Mouse (Mus musculus): ENCODE results near the gene Gria1. TPM values are rescaled to one million over a fixed set of nuclear protein-coding genes. Genes with fewer than 3 reads are reported as not detected.
A peak's percentile ranks its signal among the peaks of the same experiment; 100 is the strongest.

Gria1 gene
- total and polyA plus RNA-seq, 2 experiments from 2014 or later: 61.8 to 76.1 TPM

- Histone ChIP-seq H3K36me3 (ENCODE audit: insufficient read depth, low read length) (no peaks in the 10 kb centered on the region), H3K4me1 (ENCODE audit: insufficient read depth, low read length) (peaks cover 3% of the 10 kb centered on the region), H3K27ac (ENCODE audit: low read depth, low read length) (no peak overlapping the region), H3K9ac (replicated peaks; ENCODE audit: low read length, poor library complexity, severe bottlenecking) (no peak overlapping the region), H3K4me2 (ENCODE audit: low read depth, low read length, poor library complexity, severe bottlenecking) (no peak overlapping the region), H3K4me3 (ENCODE audit: low read depth, low read length) (no peak overlapping the region), H3K9me3 (ENCODE audit: low read length) (no peaks in the 10 kb centered on the region), H3K27me3 (ENCODE audit: insufficient read depth, low read length) (0 out of 2 replicates have a peak, but pooled peaks cover 2% of the 10 kb centered on the region)
- 90% methylated on average over 8 of the region's 8 CpGs for WGBS
- no peak for ATAC-seq (ENCODE audit: low FRiP score)
- DNase-seq (ENCODE audit: low spot score): no peak
- TF ChIP-seq CTCF (IDR thresholded peaks at IDR 0.05): no peak
These were observed 148.9 kb downstream of the Gria1 start for GRCm38 (mm10) chr11:57160076-57160475.

- no peaks in the 10 kb centered on the region for H3K36me3 ChIP-seq (ENCODE audit: insufficient read depth, low read length)
- no peak for TF ChIP-seq CTCF (IDR thresholded peaks at IDR 0.05)
- H3K4me3 ChIP-seq (ENCODE audit: low read depth, low read length): no peak overlapping the region
- no peaks in the 10 kb centered on the region for H3K4me1 ChIP-seq (ENCODE audit: insufficient read depth, low read length)
- H3K9ac ChIP-seq (replicated peaks; ENCODE audit: low read length, poor library complexity, severe bottlenecking): no peak overlapping the region
- H3K9me3 ChIP-seq (ENCODE audit: low read length): no peaks in the 10 kb centered on the region
- no peak overlapping the region for H3K4me2 ChIP-seq (ENCODE audit: low read depth, low read length, poor library complexity, severe bottlenecking)
- no peak for ATAC-seq (ENCODE audit: low FRiP score)
- 85% methylated on average over 6 of the region's 6 CpGs for WGBS
- DNase-seq (ENCODE audit: low spot score): no peak
- no peak overlapping the region for H3K27ac ChIP-seq (ENCODE audit: low read depth, low read length)
- no peaks in the 10 kb centered on the region for H3K27me3 ChIP-seq (ENCODE audit: insufficient read depth, low read length)
These were observed 151.7 kb downstream of the Gria1 start for GRCm38 (mm10) chr11:57162931-57163330.

GRCm38 (mm10) chr11:57170058-57170457 is 158.9 kb downstream of the Gria1 start:
- H3K4me2 ChIP-seq (ENCODE audit: low read depth, low read length, poor library complexity, severe bottlenecking): no peak overlapping the region
- no peaks in the 10 kb centered on the region for H3K4me1 ChIP-seq (ENCODE audit: insufficient read depth, low read length)
- WGBS: 68% methylated on average over 6 of the region's 6 CpGs
- ATAC-seq (ENCODE audit: low FRiP score) (no peak), DNase-seq (ENCODE audit: low spot score) (no peak)
- H3K27me3 ChIP-seq (ENCODE audit: insufficient read depth, low read length): no peaks in the 10 kb centered on the region
- TF ChIP-seq CTCF (IDR thresholded peaks at IDR 0.05): no peak
- H3K9ac ChIP-seq (replicated peaks; ENCODE audit: low read length, poor library complexity, severe bottlenecking): no peak overlapping the region
- H3K9me3 ChIP-seq (ENCODE audit: low read length): no peaks in the 10 kb centered on the region
- H3K4me3 ChIP-seq (ENCODE audit: low read depth, low read length): no peak overlapping the region
- no peaks in the 10 kb centered on the region for H3K36me3 ChIP-seq (ENCODE audit: insufficient read depth, low read length)
- no peak overlapping the region for H3K27ac ChIP-seq (ENCODE audit: low read depth, low read length)

DNA sequence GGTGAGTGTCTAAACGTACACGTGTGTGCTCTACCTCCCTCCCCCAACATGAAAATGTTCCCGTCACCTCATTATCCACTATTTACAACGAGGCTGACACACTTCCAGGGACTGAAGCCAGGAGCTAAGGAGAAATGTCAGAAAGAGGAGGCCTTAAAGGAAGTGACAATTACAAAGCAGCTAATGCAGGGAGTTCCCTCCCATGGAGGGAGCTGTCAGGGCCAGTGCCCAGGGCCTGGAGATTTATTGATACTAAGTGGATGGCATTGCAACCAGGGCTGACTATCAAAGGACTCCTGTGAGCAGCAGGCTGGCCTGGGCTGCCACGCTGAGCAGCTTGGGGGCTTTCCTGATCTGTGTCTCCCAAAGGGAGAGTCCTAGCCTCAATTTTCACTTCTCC is 163.0 kb downstream of the Gria1 start:
- 66% methylated on average over 5 of the region's 5 CpGs for WGBS
- no peak overlapping the region for H3K4me3 ChIP-seq (ENCODE audit: low read depth, low read length)
- no peaks in the 10 kb centered on the region for H3K9me3 ChIP-seq (ENCODE audit: low read length)
- H3K4me2 ChIP-seq (ENCODE audit: low read depth, low read length, poor library complexity, severe bottlenecking): no peak overlapping the region
- no peaks in the 10 kb centered on the region for H3K27me3 ChIP-seq (ENCODE audit: insufficient read depth, low read length)
- ATAC-seq (ENCODE audit: low FRiP score) (no peak), DNase-seq (ENCODE audit: low spot score) (no peak)
- no peaks in the 10 kb centered on the region for H3K4me1 ChIP-seq (ENCODE audit: insufficient read depth, low read length)
- H3K36me3 ChIP-seq (ENCODE audit: insufficient read depth, low read length): no peaks in the 10 kb centered on the region
- no peak overlapping the region for H3K27ac ChIP-seq (ENCODE audit: low read depth, low read length)
- TF ChIP-seq CTCF (IDR thresholded peaks at IDR 0.05): no peak
- H3K9ac ChIP-seq (replicated peaks; ENCODE audit: low read length, poor library complexity, severe bottlenecking): no peak overlapping the region

DNA sequence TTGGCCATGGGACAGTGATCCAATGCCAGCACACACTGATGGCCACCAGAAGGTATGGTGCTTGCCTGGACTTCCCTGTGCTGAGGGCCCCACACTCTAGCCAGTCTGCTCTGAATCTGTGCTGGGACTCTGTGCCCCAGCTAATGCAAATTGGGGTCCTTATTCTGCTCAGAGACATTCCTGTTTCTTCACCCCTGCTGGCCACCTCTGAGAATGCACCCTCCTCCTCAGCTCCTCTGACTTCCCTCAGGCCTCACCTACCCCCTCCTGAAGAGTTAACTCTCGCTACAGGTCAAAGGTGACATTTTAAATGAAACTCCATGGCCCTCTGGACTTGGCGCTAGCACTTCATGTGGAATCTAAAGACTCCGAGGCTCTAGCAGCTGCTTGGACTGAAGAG is 165.4 kb downstream of the Gria1 start:
- Histone ChIP-seq H3K27me3 (ENCODE audit: insufficient read depth, low read length) (no peaks in the 10 kb centered on the region), H3K27ac (ENCODE audit: low read depth, low read length) (no peak overlapping the region), H3K9ac (replicated peaks; ENCODE audit: low read length, poor library complexity, severe bottlenecking) (no peak overlapping the region), H3K4me3 (ENCODE audit: low read depth, low read length) (no peak overlapping the region), H3K9me3 (ENCODE audit: low read length) (no peaks in the 10 kb centered on the region), H3K36me3 (ENCODE audit: insufficient read depth, low read length) (no peaks in the 10 kb centered on the region), H3K4me2 (ENCODE audit: low read depth, low read length, poor library complexity, severe bottlenecking) (no peak overlapping the region), H3K4me1 (ENCODE audit: insufficient read depth, low read length) (no peaks in the 10 kb centered on the region)
- TF ChIP-seq CTCF (IDR thresholded peaks at IDR 0.05): peak; percentile 40
- 30% methylated on average over 3 of the region's 3 CpGs for WGBS
- ATAC-seq (ENCODE audit: low FRiP score) (no peak), DNase-seq (ENCODE audit: low spot score) (no peak)

DNA sequence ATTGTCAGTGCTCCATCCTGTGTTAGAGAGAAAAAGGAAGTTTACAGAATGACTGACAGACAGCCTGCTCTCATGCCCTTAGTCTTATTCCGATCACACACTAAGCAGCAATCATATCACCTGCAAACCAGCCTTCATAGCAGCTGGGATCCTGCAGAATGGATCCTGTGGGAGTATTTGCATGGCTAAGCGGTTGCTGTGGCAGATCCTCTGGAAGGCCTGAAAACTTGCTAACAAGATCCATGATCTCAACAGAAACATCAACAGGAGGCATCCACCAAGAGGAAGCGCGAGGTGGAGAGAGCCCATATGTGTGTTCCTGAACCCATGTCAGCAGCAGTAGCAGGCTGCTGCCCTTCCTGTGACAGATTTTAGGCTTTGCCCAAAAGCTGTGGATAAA is 173.0 kb downstream of the Gria1 start:
- TF ChIP-seq CTCF (IDR thresholded peaks at IDR 0.05): no peak
- no peak for DNase-seq (ENCODE audit: low spot score)
- no peaks in the 10 kb centered on the region for H3K27me3 ChIP-seq (ENCODE audit: insufficient read depth, low read length)
- no peaks in the 10 kb centered on the region for H3K4me1 ChIP-seq (ENCODE audit: insufficient read depth, low read length)
- H3K9me3 ChIP-seq (ENCODE audit: low read length): no peaks in the 10 kb centered on the region
- no peak overlapping the region for H3K9ac ChIP-seq (replicated peaks; ENCODE audit: low read length, poor library complexity, severe bottlenecking)
- no peak for ATAC-seq (ENCODE audit: low FRiP score)
- H3K4me2 ChIP-seq (ENCODE audit: low read depth, low read length, poor library complexity, severe bottlenecking): no peak overlapping the region
- H3K36me3 ChIP-seq (ENCODE audit: insufficient read depth, low read length): no peaks in the 10 kb centered on the region
- H3K4me3 ChIP-seq (ENCODE audit: low read depth, low read length): no peak overlapping the region
- WGBS: 91% methylated on average over 4 of the region's 4 CpGs
- H3K27ac ChIP-seq (ENCODE audit: low read depth, low read length): no peak overlapping the region
